Mouse (Mus musculus) lung, postnatal 0 days (tissue): Measurements from ENCODE around the gene Suclg2. TPM values are rescaled to one million over a fixed set of nuclear protein-coding genes. Genes with fewer than 3 reads are reported as not detected.

Source experiments
- ATAC-seq: fragments of 200-750 bp; cut with Nextera tagmentation; 2 replicates; pipeline ENCODE4 v1.8.0; 2017; ENCODE audit warnings: moderate library complexity
- DNase-seq: peaks from one replicate; pipeline ENCODE4 v3.0.0-alpha.2; 2016; ENCODE audit warnings: low spot score
- H3K27ac ChIP-seq: fragments of 300-500 bp; sonication (generic); 2 replicates; pipeline ENCODE4 v1.5.1; 2014; ENCODE audit warnings: antibody characterized with exemption, mild to moderate bottlenecking, low read length, mixed read lengths
- H3K27me3 ChIP-seq: fragments of 300-500 bp; sonication (generic); replicated peaks from 2 replicates; pipeline ENCODE4 v1.6.1; 2014; ENCODE audit warnings: low read length, mixed read lengths; ENCODE audit not compliant: insufficient read depth
- H3K36me3 ChIP-seq: fragments of 300-500 bp; sonication (generic); 2 replicates; pipeline ENCODE4 v1.6.1; 2014; ENCODE audit warnings: low read length, mixed read lengths; ENCODE audit not compliant: insufficient read depth
- H3K4me1 ChIP-seq: fragments of 300-500 bp; sonication (generic); 2 replicates; pipeline ENCODE4 v1.6.1; 2014; ENCODE audit warnings: antibody characterized with exemption, low read depth, low read length, mixed read lengths; ENCODE audit not compliant: insufficient read depth
- H3K4me2 ChIP-seq: fragments of 300-500 bp; sonication (generic); replicated peaks from 2 replicates; pipeline ENCODE4 v1.6.1; 2014; ENCODE audit warnings: low read depth, mild to moderate bottlenecking, low read length, moderate library complexity, mixed read lengths
- H3K4me3 ChIP-seq: fragments of 300-500 bp; sonication (generic); 2 replicates; pipeline ENCODE4 v1.5.1; 2014; ENCODE audit warnings: low read depth, low read length
- H3K9ac ChIP-seq: fragments of 300-500 bp; sonication (generic); replicated peaks from 2 replicates; pipeline ENCODE4 v1.6.1; 2014; ENCODE audit warnings: low read depth, mild to moderate bottlenecking
- H3K9me3 ChIP-seq: fragments of 300-500 bp; sonication (generic); 2 replicates; pipeline ENCODE4 v1.6.1; 2016; ENCODE audit warnings: low read length, mixed read lengths
- CTCF ChIP-seq: IDR thresholded peaks from 2 replicates; pipeline ENCODE4 v1.5.1; 2016; ENCODE audit warnings: antibody characterized with exemption, mild to moderate bottlenecking
- EP300 ChIP-seq: IDR thresholded peaks from 2 replicates; pipeline ENCODE4 v1.6.1; 2016; ENCODE audit warnings: antibody characterized with exemption, mild to moderate bottlenecking, control low read depth
- WGBS: fragments of 180-500 bp; shearing (Covaris S2); extraction: QIAGEN DNeasy Blood & Tissue Kit; methylation state at CpG from one replicate; pipeline ENCODE4 v1.1.7; 2014; 5-methylcytosine and 5-hydroxymethylcytosine counted together
- polyA plus RNA-seq: library from polyadenylated mRNA; unstranded; fragments of >200 nt; fragmentation: Nextera tagmentation; extraction: Ambion mirVana; gene quantifications from 2 replicates; pipeline ENCODE4 v1.2.1, GENCODE M21; 2015

Gene Suclg2
- polyA plus RNA-seq, 1 experiment from 2014 or later, result 37.4 TPM

GRCm38 (mm10) chr6:95515721-95516120 lies 202.9 kb downstream of the Suclg2 start:
- WGBS, result 69% methylated on average over 5 of the region's 5 CpGs
- TF ChIP-seq CTCF (no peak), EP300 (no peak)
- H3K4me2 ChIP-seq, result no peak overlapping the region

DNA sequence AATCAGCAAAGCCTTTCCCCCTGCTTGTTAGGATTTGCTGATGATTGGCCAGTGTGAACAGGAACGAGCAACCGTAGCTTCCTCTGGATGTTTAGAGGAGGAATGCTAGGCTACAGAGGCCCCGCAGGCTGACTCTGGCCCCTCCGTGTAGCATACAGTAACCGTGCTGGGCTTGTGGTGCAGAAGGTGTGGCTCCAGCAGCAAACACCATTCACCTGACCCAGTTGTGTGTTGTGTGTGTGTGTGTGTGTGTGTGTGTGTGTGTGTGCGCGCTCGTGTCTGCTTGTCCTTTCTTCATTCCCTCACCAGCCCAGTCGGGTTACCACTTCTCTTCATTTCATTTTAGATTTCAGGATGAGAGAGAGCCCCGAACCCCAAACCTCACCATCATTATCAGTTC lies 203.9 kb downstream of the Suclg2 start:
- Histone ChIP-seq H3K4me3 (no peak overlapping the region), H3K4me2 (no peak overlapping the region), H3K27me3 (no peaks in the 10 kb centered on the region), H3K27ac (no peak overlapping the region), H3K9ac (no peak overlapping the region), H3K36me3 (no peaks in the 10 kb centered on the region), H3K9me3 (no peaks in the 10 kb centered on the region), H3K4me1 (no peaks in the 10 kb centered on the region)
- WGBS, result 76% methylated on average over 10 of the region's 10 CpGs
- ATAC-seq (no peak), DNase-seq (no peak)
- TF ChIP-seq EP300, result no peak
- no peak for TF ChIP-seq CTCF

More at GRCm38 (mm10) chr6:95515721-95516120, 202.9 kb downstream of the Suclg2 start:
- Histone ChIP-seq H3K4me1 (no peaks in the 10 kb centered on the region), H3K27me3 (no peaks in the 10 kb centered on the region), H3K36me3 (no peaks in the 10 kb centered on the region), H3K4me3 (no peak overlapping the region), H3K9me3 (no peaks in the 10 kb centered on the region), H3K9ac (no peak overlapping the region), H3K27ac (no peak overlapping the region)
- ATAC-seq, result no peak
- no peak for DNase-seq

DNA sequence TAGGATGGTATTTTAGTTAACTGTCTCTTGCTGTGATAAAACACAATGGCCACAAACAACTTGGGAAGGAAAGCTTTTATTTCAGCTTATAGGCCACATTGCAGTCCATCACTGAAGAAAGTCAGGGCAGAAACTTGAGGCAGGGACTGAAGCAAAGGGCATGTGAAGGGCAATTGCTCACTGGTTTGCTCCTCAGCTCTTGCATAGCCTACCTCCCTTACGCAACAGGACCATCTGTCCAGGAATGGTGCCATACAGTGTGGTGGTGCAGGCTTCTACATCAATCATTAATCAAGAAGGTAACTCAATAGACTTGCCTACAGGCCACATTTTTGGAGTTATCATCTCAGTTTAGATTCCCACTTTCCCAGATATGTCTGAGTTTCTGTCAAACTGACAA lies 206.9 kb downstream of the Suclg2 start:
- Histone ChIP-seq H3K4me1 (no peaks in the 10 kb centered on the region), H3K9ac (no peak overlapping the region), H3K4me2 (no peak overlapping the region), H3K27ac (no peak overlapping the region), H3K36me3 (no peaks in the 10 kb centered on the region), H3K9me3 (no peaks in the 10 kb centered on the region), H3K27me3 (no peaks in the 10 kb centered on the region), H3K4me3 (no peak overlapping the region)
- ATAC-seq (no peak), DNase-seq (no peak)
- TF ChIP-seq CTCF (no peak), EP300 (no peak)
- WGBS, result 100% methylated on average over 1 of the region's 1 CpGs

GRCm38 (mm10) chr6:95500771-95501170 lies 217.8 kb downstream of the Suclg2 start:
- H3K27ac ChIP-seq, result no peak overlapping the region
- no peak overlapping the region for H3K9ac ChIP-seq
- H3K9me3 ChIP-seq, result no peaks in the 10 kb centered on the region
- H3K36me3 ChIP-seq, result no peaks in the 10 kb centered on the region
- no peaks in the 10 kb centered on the region for H3K27me3 ChIP-seq
- DNase-seq (no peak), ATAC-seq (no peak)
- WGBS, result 53% methylated on average over 5 of the region's 5 CpGs
- H3K4me3 ChIP-seq, result no peak overlapping the region
- H3K4me1 ChIP-seq, result no peaks in the 10 kb centered on the region
- TF ChIP-seq EP300, result no peak
- TF ChIP-seq CTCF, result no peak
- no peak overlapping the region for H3K4me2 ChIP-seq

DNA sequence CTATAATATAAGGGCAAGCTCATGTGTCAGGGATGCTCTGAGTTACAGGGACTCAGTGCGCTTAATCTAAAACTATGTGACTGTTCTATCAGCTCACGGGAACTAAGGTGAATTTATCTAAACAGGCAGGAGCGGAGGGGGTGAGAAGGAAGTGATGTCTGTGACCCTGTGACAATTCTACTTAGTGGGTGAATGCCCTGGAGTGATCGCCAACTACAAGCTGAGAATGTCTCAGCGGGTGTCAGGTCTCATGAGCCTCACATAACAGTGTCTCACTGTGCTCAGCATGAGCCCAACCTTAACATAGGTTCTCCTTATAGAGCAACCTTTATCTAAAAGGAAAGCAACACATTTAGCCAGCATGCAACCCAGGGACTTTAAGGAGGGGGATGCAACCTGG lies 219.0 kb downstream of the Suclg2 start:
- ATAC-seq (no peak), DNase-seq (no peak)
- H3K27me3 ChIP-seq, result no peaks in the 10 kb centered on the region
- H3K9me3 ChIP-seq, result no peaks in the 10 kb centered on the region
- WGBS, result 81% methylated on average over 5 of the region's 5 CpGs
- H3K4me1 ChIP-seq, result no peaks in the 10 kb centered on the region
- no peak for TF ChIP-seq EP300
- no peak for TF ChIP-seq CTCF
- no peaks in the 10 kb centered on the region for H3K36me3 ChIP-seq
- H3K27ac ChIP-seq, result no peak overlapping the region
- no peak overlapping the region for H3K9ac ChIP-seq
- H3K4me2 ChIP-seq, result no peak overlapping the region
- no peak overlapping the region for H3K4me3 ChIP-seq

DNA sequence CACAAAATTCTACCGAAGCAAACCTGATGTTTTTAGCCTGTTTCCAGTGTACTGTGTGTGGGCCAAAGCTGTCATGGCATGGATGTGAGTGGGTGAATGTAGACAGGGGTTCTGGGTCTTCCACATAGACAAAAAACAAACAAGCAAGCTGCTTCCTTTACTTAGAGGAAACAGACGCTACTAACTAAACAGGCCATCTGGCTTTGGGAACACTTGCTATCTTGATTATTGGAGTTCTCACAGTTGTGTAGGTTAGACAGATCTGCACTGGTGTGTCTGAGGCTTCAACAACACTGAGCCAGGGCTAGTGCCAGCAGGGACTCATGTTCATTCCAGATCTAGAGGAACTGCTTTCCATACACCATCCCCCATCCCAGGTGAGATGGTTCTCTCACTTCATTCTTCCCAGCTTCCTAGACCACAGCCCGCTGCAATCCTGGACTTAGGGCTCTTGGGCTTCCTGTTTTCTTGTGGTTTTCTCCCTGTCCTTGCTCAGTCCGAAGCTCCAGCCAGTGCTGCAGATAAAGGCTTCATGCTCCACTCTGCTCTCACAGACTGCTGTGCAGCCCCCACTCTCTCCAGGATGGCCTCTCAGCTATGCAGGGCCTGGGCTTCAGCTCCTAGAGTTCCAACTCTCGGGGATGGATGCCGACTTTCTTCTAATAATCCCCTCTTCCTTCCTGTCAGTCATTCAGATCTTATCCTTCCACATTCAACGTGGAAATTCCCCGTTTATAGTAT lies 226.2 kb downstream of the Suclg2 start:
- no peak for DNase-seq
- no peaks in the 10 kb centered on the region for H3K9me3 ChIP-seq
- no peak overlapping the region for H3K4me2 ChIP-seq
- TF ChIP-seq EP300 (no peak), CTCF (no peak)
- H3K27ac ChIP-seq, result no peak overlapping the region
- H3K36me3 ChIP-seq, result no peaks in the 10 kb centered on the region
- no peak overlapping the region for H3K9ac ChIP-seq
- ATAC-seq, result no peak
- WGBS, result 60% methylated on average over 8 of the region's 8 CpGs
- H3K4me1 ChIP-seq, result no peaks in the 10 kb centered on the region
- no peaks in the 10 kb centered on the region for H3K27me3 ChIP-seq
- H3K4me3 ChIP-seq, result no peak overlapping the region
